Comparison of ENCODE assay signal across 10 mouse cellular contexts in the genomic region with DNA sequence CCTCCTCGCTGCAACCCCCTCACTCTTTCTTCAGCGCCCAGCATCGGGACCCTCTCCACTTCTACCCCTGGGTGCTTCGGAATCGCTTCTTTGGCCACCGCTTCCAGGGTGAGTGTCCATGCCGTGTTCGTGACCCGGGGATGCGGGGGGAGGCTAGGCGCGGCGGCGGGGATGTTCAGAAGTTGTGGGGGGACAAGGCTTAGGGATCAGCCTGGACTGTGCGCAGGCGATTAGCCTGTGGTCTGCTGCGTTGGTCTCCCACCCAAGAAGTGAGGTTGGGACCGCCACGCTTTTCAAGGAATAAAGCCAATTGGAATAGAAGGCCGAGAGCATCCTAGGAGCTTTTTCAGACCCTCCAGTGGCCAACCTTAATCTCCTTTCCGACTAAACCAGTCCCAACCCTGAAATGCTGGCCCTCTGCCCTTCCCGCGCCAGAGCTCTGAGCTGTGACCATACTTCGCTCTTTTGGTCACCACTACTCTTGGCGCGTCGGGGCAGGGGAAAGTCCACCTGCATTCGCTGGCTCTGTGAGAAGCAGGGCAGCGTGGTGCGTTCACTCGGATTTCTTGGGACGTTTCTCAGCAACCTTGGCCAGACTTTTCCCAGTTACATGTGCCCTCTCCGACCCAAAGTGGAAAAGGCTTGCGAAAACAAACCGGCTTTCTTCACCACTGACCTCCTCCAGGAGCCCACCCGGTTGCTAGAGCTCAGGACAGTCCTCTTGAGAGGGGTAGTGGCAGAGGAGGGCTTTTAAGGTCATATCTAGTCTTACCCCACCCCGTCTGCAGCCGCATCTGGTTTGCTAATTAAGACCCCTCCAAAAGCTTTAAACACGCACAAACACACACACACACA. TPM values are rescaled to one million over a fixed set of nuclear protein-coding genes. Genes with fewer than 3 reads are reported as not detected.
A peak's percentile ranks its signal among the peaks of the same experiment; 100 is the strongest.
DNase-seq lines count a peak whose midpoint lies in the region; ATAC-seq lines count a peak whose summit lies in the region.
"Had no signal": no experiment of that assay in that cellular context is flagged by ENCODE, and none has a peak within 500 bp of the region (broad histone marks: within the 10 kb centered on the region; RNA-seq: fewer than 3 reads in every experiment).

No protein-coding gene starts in this region.

- peak overlapping the region; percentile 67 for H3K4me2 ChIP-seq in heart, embryonic 14.5 days (ENCODE audit: low read length)
- H3K4me2 ChIP-seq in forebrain, embryonic 13.5 days = peak overlapping the region; percentile 65
- peak overlapping the region; percentile 47 for H3K4me2 ChIP-seq in neural tube, embryonic 11.5 days (ENCODE audit: low read depth)

- peak overlapping the region; percentile 4 for H3K9ac ChIP-seq in heart, embryonic 14.5 days (ENCODE audit: low read length)
- peak overlapping the region; percentile 96 for H3K9ac ChIP-seq in forebrain, embryonic 13.5 days
- no peak overlapping the region for H3K9ac ChIP-seq in neural tube, embryonic 11.5 days (ENCODE audit: low read length)

- no peaks in the 10 kb centered on the region for H3K36me3 ChIP-seq in heart, embryonic 14.5 days (ENCODE audit: control insufficient read depth, insufficient read depth, low read length)
- no peaks in the 10 kb centered on the region for H3K36me3 ChIP-seq in forebrain, embryonic 13.5 days (ENCODE audit: poor library complexity, severe bottlenecking)
- no peaks in the 10 kb centered on the region for H3K36me3 ChIP-seq in neural tube, embryonic 11.5 days (ENCODE audit: control insufficient read depth, insufficient read depth, low read length)

- intact Hi-C loops in heart, postnatal 36 days (cut with DNase I) = no loop called here

- ATAC-seq in heart, embryonic 14.5 days (ENCODE audit: insufficient number of reproducible peaks, insufficient read depth, low FRiP score, low read depth) = no peak
- ATAC-seq in forebrain, embryonic 13.5 days = no peak
- no peak for ATAC-seq in neural tube, embryonic 11.5 days (ENCODE audit: insufficient read depth, low FRiP score, low TSS enrichment)
- ATAC-seq in monocyte, adult 5-6 weeks (replicated peaks; ENCODE audit: insufficient number of reproducible peaks, low FRiP score, low TSS enrichment, poor library complexity, severe bottlenecking) = no peak

- no peak for DNase-seq in heart, postnatal 36 days
- DNase-seq in kidney, postnatal 10 days = peak; percentile 74
- peak; percentile 40 for DNase-seq in neural tube, embryonic 11.5 days (ENCODE audit: low spot score)
- DNase-seq in gastrocnemius, postnatal 4 days (ENCODE audit: low spot score in 2 of 2) = no peak
- no peak for DNase-seq in yolk sac, embryonic 10.5 days (ENCODE audit: low spot score)
- DNase-seq: cerebellum, adult 9-10 months had no signal

- peak overlapping the region; percentile 15 to 37; a peak in 3 of 4 replicates for H3K4me3 ChIP-seq in heart, embryonic 14.5 days (ENCODE audit: control insufficient read depth in 1 of 2, insufficient read depth in 1 of 2, low read depth in 1 of 2, low read length in 2 of 2)
- H3K4me3 ChIP-seq in forebrain, embryonic 13.5 days = peak overlapping the region; percentile 77
- peak overlapping the region; percentile 25; the same call in 1 of the 2 replicates for H3K4me3 ChIP-seq in neural tube, embryonic 11.5 days (ENCODE audit: low read depth, low read length)

- peaks cover 5 to 19% of the 10 kb centered on the region in 2 experiments; a peak in 3 of 4 replicates for H3K4me1 ChIP-seq in heart, embryonic 14.5 days (ENCODE audit: control insufficient read depth in 2 of 2, insufficient read depth in 2 of 2, low read length in 2 of 2)
- H3K4me1 ChIP-seq in forebrain, embryonic 13.5 days = peaks cover 70% of the 10 kb centered on the region
- H3K4me1 ChIP-seq in neural tube, embryonic 11.5 days (ENCODE audit: control insufficient read depth, insufficient read depth, low read length) = peaks cover 17% of the 10 kb centered on the region

- WGBS in heart, embryonic 14.5 days = 2% methylated on average over 39 of the region's 39 CpGs
- under 1% methylated on average over 39 of the region's 39 CpGs for WGBS in forebrain, embryonic 13.5 days
- WGBS in neural tube, embryonic 11.5 days = under 1% methylated on average over 39 of the region's 39 CpGs

- H3K27me3 ChIP-seq in heart, embryonic 14.5 days (ENCODE audit: control insufficient read depth, insufficient read depth, low read length) = peaks cover 96% of the 10 kb centered on the region
- H3K27me3 ChIP-seq in forebrain, embryonic 13.5 days = peaks cover 73% of the 10 kb centered on the region
- peaks cover 93% of the 10 kb centered on the region for H3K27me3 ChIP-seq in neural tube, embryonic 11.5 days (ENCODE audit: control insufficient read depth, insufficient read depth, low read length)

- no peaks in the 10 kb centered on the region for H3K9me3 ChIP-seq in heart, embryonic 14.5 days (ENCODE audit: control insufficient read depth, low read length)
- H3K9me3 ChIP-seq in forebrain, embryonic 13.5 days (replicated peaks) = no peaks in the 10 kb centered on the region
- no peaks in the 10 kb centered on the region for H3K9me3 ChIP-seq in neural tube, embryonic 11.5 days (ENCODE audit: control insufficient read depth, low read length)

- no peak overlapping the region for H3K27ac ChIP-seq in heart, embryonic 14.5 days (replicated peaks in 1 of 2; ENCODE audit: control insufficient read depth in 1 of 2, insufficient read depth in 1 of 2, low read depth in 2 of 2, low read length in 2 of 2)
- peak overlapping the region; percentile 93 for H3K27ac ChIP-seq in forebrain, embryonic 13.5 days
- no peak overlapping the region for H3K27ac ChIP-seq in neural tube, embryonic 11.5 days (ENCODE audit: low read depth, low read length)

RNA-seq across cellular contexts. Expression of a gene that starts 1.2 kb away (rescaled TPM):
- polyA plus RNA-seq in heart, embryonic 14.5 days (2014; fragmentation: Nextera tagmentation; extraction: Ambion mirVana) = not detected in 2 replicates
- total RNA-seq in heart, postnatal 36 days (2021) = not detected
- 77.6 and 83.4 TPM in 2 replicates for polyA plus RNA-seq in forebrain, embryonic 13.5 days (2015; fragmentation: Nextera tagmentation; extraction: Ambion mirVana)
- polyA plus RNA-seq in neural tube, embryonic 11.5 days (2014; fragmentation: Nextera tagmentation; extraction: Ambion mirVana) = not detected in 2 replicates
- total RNA-seq in monocyte, adult 5-6 weeks (2017) = not detected in 3 replicates
- total RNA-seq in gastrocnemius, postnatal 4 days (2021) = not detected
- total RNA-seq: CH12.LX had no signal

RNA-seq across cellular contexts. Expression of a gene that starts 50.9 kb away (rescaled TPM):
- 55.2 and 83.6 TPM in 2 replicates for polyA plus RNA-seq in heart, embryonic 14.5 days (2014; fragmentation: Nextera tagmentation; extraction: Ambion mirVana)
- total RNA-seq in heart, postnatal 36 days (2021) = 10 to 100 TPM; 82.3 to 83.8 TPM
- 29.1 and 30.6 TPM in 2 replicates for polyA plus RNA-seq in forebrain, embryonic 13.5 days (2015; fragmentation: Nextera tagmentation; extraction: Ambion mirVana)
- polyA plus RNA-seq in neural tube, embryonic 11.5 days (2014; fragmentation: Nextera tagmentation; extraction: Ambion mirVana) = 46.8 and 52.4 TPM in 2 replicates
- total RNA-seq in monocyte, adult 5-6 weeks (2017) = 25.1 to 47.0 TPM (median 29.7 TPM) in 3 replicates
- total RNA-seq in gastrocnemius, postnatal 4 days (2021) = 10 to 100 TPM; 18.7 to 23.5 TPM

Comparison
In these comparisons a context has a peak if more than half of its experiments do, and no peak if none do; other contexts are left out.
1. H3K4me3 ChIP-seq: peak in every context shown above with its lines; median percentile 77 in forebrain, embryonic 13.5 days; 26 in heart, embryonic 14.5 days; 25 in neural tube, embryonic 11.5 days.
2. DNase-seq: peak in kidney, postnatal 10 days (single experiment) and neural tube, embryonic 11.5 days (single experiment); none in heart, postnatal 36 days (0 of 2), gastrocnemius, postnatal 4 days (0 of 2) and yolk sac, embryonic 10.5 days (single experiment).
3. Peak in every context shown above with its lines, with median percentiles within 50 percentile points of each other: H3K4me2 ChIP-seq.